ENCODE assay signal across 10 mouse cellular contexts in genomic region chr10:70725091-70725490, GRCm38 (mm10).
"Had no signal": no experiment of that assay in that cellular context is flagged by ENCODE, and none has a peak within 500 bp of the region (broad histone marks: within the 10 kb centered on the region; RNA-seq: fewer than 3 reads in every experiment).

No protein-coding gene starts in this region.

- DNase-seq: lung, adult 2 months; lung, postnatal 14 days; lung, postnatal 36 days; right cerebral cortex, postnatal 14 days; thymus, adult 2 months; thymus, postnatal 25 days; thymus, postnatal 4 days had no signal

- ATAC-seq: lung, postnatal 0 days; midbrain, embryonic 13.5 days; midbrain, embryonic 15.5 days had no signal
